Mouse (Mus musculus) adrenal gland, postnatal 4 days (tissue): ENCODE data around the gene Ankrd23. TPM values are rescaled to one million over a fixed set of nuclear protein-coding genes. Genes with fewer than 3 reads are reported as not detected.

ENCODE experiments used
- DNase-seq, 2 experiments: peaks; one replicate each; pipeline ENCODE4 v3.0.0; 2021 to 2022; ENCODE audit warnings: low spot score in 2 of 2, mixed read lengths in 2 of 2
- total RNA-seq, 2 experiments: library from RNA; stranded (reverse); gene quantifications; 2 replicates each; pipeline ENCODE4 v1.2.3; 2021

The Ankrd23 gene
- total RNA-seq, 2 experiments from 2014 or later, result 20.7 to 22.9 TPM

DNA sequence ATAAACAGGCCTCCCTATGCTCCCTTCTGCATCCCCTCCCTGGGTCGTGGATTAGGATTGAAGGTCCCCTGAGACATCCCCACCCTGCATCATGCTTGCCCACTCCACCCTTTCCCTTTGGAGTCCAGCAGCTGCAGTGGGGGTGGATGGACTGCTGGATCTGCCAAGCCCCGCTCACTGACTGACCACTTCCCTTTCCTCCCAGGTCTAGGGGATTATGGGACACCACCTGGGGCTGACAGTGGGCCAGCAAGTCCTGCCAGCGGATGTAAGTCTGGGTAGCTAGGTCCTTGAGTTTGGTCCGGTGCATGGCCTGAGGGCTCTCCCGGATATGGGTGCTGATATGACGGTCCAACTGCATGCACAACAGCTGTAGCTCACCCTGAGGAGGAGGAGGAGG, 27.4 kb upstream of the Ankrd23 start:
- DNase-seq, result no peak

DNA sequence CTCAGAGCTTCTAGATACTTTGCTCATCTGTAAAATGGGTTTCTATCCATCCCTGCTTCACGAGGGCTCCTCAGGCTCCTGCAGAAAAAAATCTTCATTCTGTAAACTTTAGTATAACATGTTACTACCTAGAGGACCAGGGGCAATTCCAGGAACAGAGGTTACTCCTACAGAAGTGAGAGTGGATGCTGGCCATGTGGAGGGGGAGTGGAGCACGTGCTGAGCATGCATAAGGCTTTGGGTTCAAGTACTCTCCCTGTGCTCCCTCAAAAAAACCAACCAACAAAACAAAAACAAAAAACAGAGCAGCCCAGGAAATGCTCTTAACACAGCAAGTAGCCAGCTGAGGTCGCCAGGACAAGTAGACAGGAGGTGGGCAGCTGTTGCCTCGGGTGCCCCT, 26.9 kb upstream of the Ankrd23 start:
- DNase-seq, result no peak

GRCm38 (mm10) chr1:36563197-36563596, 26.5 kb upstream of the Ankrd23 start:
- no peak for DNase-seq

DNA sequence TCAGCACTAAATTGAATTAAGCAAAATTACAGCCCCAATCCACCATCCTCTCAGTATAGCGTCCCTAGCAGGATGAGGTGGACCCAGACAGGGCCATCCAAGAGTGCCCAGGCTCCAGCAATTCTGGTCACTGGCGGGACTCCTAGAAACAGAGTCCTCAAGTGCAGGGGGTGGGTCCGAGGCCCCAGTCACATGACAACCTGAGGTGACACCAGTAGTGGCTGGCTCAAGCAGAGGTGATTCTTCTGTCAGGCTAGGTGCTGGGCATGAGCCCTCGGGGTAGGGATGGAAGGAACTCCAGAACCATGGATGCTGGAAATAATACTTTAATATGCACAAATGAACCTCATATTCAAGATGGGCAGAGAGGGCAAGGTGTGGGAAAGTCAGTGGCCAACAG, 25.7 kb upstream of the Ankrd23 start:
- DNase-seq, result no peak

DNA sequence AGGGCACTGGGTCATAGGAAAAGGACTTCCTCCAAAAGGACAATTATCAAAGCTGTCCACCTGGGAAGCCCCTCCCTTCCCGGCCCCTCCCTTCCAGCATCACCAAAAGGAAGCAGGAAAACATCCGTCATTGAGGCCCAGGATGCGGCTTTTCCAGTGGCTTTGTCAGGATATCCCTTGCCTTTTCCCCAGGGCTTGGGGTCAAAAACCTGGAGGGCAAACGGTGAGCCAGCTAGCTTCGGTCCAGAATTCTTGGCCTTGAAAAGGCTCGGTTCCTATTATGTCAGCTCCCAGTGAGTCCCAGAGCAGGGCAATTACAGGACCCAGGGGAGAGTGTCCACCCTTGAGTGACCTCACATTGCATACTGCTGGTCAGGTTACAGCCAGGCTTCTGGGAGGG, 24.2 kb upstream of the Ankrd23 start:
- no peak for DNase-seq

DNA sequence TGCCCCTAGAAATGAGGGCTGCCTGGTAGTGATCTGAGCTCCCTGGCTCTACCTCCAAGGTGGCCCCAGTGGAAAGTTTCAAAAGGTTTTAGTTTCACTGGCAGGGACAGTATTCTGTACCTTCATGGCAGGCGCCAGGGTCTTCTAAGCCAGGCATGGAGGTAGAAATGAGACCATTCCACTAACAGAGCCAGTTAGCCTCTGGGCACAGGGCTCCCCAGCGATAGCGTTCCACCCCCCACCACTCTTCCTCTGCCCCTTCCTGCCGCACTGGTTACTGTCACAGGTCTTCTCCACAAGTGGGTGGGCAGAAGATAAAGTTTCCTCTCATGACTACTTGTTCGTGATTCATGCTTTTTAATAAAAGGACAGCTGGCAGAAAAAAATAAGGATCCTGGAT, 23.2 kb upstream of the Ankrd23 start:
- no peak for DNase-seq

DNA sequence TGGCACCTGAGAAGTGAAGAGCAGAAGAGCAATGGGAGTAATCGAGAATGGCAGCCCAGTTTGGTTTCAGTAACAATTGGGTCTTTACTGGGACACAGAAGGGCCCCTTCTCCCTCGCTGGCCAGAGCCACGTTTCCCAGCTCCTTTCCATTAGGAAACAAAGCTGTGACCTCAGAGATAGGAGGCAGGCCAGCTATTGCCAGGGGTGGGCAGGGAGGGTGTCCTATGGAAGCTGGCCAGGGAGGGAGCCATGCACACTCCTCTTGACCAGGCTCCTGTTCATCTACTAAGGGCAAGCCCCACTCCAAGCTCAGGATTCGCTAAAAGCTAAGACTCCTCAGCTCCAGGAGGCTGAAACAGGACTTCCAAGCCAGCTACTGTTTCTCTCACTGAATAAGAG, 22.6 kb upstream of the Ankrd23 start:
- DNase-seq, result no peak

DNA sequence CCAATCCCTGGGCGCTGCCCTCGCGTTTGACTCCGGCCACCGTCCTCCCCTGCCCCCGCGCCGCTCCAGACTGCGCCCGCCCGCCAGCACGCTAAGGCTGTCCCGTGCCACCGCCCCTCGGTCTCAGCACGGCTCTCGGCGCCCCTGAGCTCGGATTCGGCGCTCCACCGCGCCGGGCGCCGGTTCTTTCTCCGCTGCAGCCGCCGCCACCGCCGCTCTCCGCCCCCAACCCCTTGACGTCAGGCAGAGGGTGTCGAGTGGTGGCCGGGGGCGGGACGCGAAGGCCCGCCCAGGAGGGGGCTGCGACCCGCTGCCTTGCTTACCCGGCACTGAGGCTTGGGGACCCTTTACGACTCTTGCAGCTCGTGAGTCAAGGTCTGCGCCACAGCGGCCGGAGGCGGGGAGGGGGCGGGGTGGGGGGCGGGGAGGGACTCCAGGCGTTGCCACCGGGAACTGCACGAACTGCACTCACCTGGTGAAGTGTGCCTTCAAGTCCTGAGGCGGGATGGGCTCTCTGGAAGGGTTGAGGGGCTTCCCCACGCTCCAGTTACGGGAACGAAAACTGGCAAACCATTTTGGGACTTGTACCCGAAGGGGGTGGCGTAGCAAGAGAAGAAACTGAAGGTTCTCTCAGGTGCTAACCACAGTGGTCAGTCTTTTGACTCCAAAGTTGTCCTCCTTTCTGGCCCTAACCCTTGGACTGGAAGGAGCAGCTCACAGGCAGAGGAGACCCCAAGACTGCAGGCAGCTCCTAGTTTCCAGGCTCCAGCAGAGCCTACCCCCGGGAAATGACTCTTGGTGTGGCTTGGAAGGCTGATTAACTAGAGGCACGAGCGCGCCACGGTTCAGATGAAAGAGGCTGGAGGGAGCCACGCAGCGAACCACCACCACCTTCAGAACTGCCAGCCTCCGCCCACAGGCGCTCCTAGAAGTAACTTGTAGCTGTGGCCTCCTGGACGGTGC, 21.6 kb upstream of the Ankrd23 start, which contains the start of gene Sema4c:
Gene Sema4c (minus strand): TSS at position 319 of the 963 bp plus-strand sequence.
- DNase-seq, result peak; percentile 37 to 55

DNA sequence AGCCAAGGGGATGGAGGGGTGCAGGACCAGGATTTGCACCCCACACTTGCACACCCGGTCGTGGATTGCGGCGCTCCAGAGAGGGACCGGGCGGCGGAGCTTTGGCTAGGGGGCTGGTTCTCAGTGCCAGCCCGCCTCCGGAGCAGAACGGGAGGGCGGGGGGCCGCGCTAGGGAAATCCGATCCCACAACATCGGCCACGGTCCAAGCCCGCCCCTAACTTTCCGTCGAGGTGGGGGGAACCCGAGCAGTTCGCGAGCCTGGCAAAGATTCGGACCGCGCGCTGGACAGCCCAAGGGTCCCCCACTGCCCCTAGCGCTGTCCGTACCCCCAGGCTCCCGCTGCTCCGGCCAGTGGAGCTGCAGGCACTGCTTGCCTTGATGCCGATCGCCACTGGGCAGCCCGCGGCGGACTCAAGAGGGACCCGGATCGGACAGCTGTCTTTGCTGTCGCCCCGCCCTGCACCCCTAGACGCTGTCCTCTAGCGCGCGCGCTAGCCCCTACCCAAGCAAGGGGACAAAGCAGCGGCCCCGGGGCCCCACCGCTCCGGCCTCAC, 20.9 kb upstream of the Ankrd23 start:
- DNase-seq, result peak; percentile 72 to 82

DNA sequence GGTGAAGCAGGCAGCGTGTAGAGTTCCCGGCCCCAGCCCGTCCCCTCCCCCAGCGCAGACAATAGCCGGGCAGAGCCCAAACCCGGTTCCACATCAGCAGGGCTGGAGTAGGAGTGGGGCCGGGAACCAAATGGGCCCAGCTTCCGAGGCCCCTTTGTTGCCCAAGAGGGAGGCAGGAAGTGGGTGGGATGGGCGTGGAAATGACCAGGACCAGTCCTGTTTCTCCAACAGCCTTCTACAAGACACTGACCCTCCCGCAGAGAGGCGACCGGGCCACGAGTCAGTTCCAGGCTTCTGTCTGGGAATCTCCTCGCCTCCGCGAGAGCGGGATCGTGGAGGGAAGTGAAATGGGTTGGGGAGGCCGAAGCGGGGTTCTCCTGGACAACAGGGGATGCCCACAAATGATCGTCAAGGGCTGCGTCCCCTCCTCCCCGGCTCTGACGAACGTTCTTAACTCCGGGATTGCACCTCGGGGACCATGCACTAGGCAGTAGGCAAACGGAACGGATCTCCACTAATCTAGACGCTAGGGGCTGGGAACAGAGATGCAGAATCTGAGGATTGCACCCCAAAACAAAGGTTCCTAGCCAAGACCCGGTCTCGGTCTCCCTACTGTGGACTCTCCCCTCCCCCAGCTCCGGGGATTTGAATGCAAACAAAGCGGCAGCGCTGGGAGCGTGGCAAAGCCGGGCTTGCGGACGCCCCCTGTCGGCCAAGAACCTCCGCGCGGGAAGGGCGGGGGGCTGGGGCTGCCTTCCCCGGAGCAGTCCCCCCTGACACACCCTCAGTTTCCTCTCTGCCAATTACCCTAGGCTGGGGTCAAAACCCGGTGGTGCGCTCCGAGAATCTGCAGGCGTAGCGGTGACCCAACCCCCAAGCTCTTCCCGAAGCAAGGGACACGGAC, 20.1 kb upstream of the Ankrd23 start:
- peak; percentile 88 for DNase-seq

GRCm38 (mm10) chr1:36555798-36556395, 19.2 kb upstream of the Ankrd23 start:
- DNase-seq, result no peak

GRCm38 (mm10) chr1:36554633-36555399, 18.1 kb upstream of the Ankrd23 start:
- DNase-seq, result no peak

GRCm38 (mm10) chr1:36552506-36552905, 15.8 kb upstream of the Ankrd23 start:
- no peak for DNase-seq

DNA sequence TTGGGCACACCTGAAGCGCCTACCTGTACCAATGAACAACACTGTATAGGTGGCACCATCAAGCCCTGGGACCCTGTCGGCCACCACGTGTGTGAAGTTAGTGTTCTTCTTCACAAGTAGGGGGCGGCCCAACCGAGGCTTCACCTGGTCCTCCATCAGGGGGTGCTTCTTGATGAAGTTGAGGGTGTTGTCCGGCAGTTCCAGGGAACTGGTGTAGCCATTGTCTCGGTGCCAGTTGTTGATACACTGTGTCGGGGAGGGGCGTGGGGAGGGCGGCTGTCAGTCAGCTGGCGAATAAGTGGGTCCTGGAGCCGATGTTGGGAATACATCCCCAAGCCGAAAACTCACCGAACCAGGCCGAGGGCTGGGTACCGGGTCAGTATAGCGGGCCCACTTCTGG, 15.2 kb upstream of the Ankrd23 start:
- DNase-seq, result no peak

GRCm38 (mm10) chr1:36550075-36550863, 13.6 kb upstream of the Ankrd23 start:
- no peak for DNase-seq

GRCm38 (mm10) chr1:36549491-36549890, 12.8 kb upstream of the Ankrd23 start:
- no peak for DNase-seq

DNA sequence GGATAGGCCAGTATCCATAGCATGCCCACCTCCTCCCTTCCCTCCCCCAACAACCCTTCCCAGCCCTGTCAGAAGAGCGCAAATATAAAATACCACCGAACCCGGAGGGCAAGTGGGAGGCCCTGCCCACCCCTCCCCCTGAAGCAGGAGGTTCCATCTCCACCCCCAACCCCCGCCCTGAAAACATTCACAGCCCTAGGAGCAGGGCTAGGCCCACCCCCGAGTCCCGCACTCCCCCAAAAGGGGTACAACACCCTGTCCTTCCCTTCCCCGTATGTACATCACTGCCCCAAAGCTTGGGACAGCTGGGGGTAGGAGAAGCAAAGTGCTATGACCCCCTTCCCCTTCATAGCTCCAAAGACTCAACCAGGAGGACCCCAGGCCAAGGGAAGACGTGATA, 12.1 kb upstream of the Ankrd23 start:
- DNase-seq, result no peak

GRCm38 (mm10) chr1:36547981-36548598, 11.4 kb upstream of the Ankrd23 start:
- no peak for DNase-seq

DNA sequence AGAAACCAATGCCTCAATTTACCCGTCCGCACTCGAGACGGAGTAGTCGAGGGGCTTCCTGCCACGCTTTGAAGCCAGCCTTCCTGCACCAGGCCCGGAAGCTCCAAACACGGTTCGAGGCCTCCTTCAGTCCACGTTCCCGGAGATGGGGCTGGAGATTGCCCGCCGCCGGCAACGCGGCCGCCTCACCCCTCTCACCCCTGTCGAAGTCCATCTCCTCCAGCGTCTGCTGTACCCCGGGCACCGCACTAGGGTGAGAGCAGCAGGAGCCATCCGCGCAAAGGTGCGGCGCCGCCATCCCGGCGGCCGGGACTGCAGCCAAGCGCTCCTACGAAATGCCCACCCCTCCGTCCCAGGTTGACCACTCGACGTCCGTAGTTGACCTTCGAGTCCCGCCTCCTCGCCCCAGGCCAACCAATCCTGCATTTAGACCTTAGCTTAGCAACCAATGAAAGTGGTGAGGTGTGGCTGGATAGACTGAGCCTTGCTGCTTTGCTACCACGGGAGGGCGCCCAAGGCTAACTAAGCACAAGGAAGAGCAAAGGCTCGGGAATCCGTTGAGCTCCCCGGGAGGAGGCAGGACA, 10.3 kb upstream of the Ankrd23 start, which contains the start of gene Ankrd39:
Gene Ankrd39 (minus strand): TSS at position 558 of the 584 bp plus-strand sequence.
- DNase-seq, result peak; percentile 82 to 94
